Mouse (Mus musculus): ENCODE measurements at regions not wholly inside any gene's neighbourhood (a gene's known extent, or its start where the extent isn't known, plus 50 kb on each side); places are given as distances from the start of the nearest gene placed in this dataset.
"Not testable (repeated sequence)": the region's sequence is repeated elsewhere in the genome, so short reads cannot be mapped to it uniquely, and the experiment has no call there.

- no peak for DNase-seq (ENCODE audit: extremely low spot score, low spot score)
Observed at GRCm38 (mm10) chr9:85637274-85637673, 111.9 kb downstream of the Ibtk start.

- DNase-seq (ENCODE audit: extremely low spot score, low spot score), result no peak
Observed at GRCm38 (mm10) chr9:85636131-85636447, 113.0 kb downstream of the Ibtk start.

- DNase-seq (ENCODE audit: extremely low spot score, low spot score), result no peak
Observed at GRCm38 (mm10) chr9:85635438-85636130, 113.5 kb downstream of the Ibtk start.

GRCm38 (mm10) chr9:85634786-85635185 lies 114.3 kb downstream of the Ibtk start:
- DNase-seq (ENCODE audit: extremely low spot score, low spot score), result not testable (repeated sequence)

GRCm38 (mm10) chr9:85617972-85618371 lies 131.2 kb downstream of the Ibtk start:
- DNase-seq (ENCODE audit: extremely low spot score, low spot score), result no peak

GRCm38 (mm10) chr9:85617177-85617777 lies 131.9 kb downstream of the Ibtk start:
- DNase-seq (ENCODE audit: extremely low spot score, low spot score), result no peak

- DNase-seq (ENCODE audit: extremely low spot score, low spot score), result no peak
Observed at GRCm38 (mm10) chr9:85616266-85616869, 132.8 kb downstream of the Ibtk start.

GRCm38 (mm10) chr9:85609152-85609551 lies 140.0 kb downstream of the Ibtk start:
- DNase-seq (ENCODE audit: extremely low spot score, low spot score), result no peak

GRCm38 (mm10) chr9:85596959-85597358 lies 152.2 kb downstream of the Ibtk start:
- no peak for DNase-seq (ENCODE audit: extremely low spot score, low spot score)

GRCm38 (mm10) chr9:85593867-85594266 lies 155.3 kb downstream of the Ibtk start:
- no peak for DNase-seq (ENCODE audit: extremely low spot score, low spot score)

- DNase-seq (ENCODE audit: extremely low spot score, low spot score), result no peak
Observed at GRCm38 (mm10) chr9:85592639-85593038, 156.5 kb downstream of the Ibtk start.

- DNase-seq (ENCODE audit: extremely low spot score, low spot score), result no peak
Observed at GRCm38 (mm10) chr9:85589210-85589609, 159.9 kb downstream of the Ibtk start.

- DNase-seq (ENCODE audit: extremely low spot score, low spot score), result peak; percentile 22
Observed at GRCm38 (mm10) chr9:85588077-85588476, 161.1 kb downstream of the Ibtk start.

GRCm38 (mm10) chr9:85581028-85581595 lies 168.0 kb downstream of the Ibtk start:
- no peak for DNase-seq (ENCODE audit: extremely low spot score, low spot score)

- DNase-seq (ENCODE audit: extremely low spot score, low spot score), result no peak
Observed at GRCm38 (mm10) chr9:85577812-85578211, 171.3 kb downstream of the Ibtk start.

GRCm38 (mm10) chr9:85577338-85577737 lies 171.8 kb downstream of the Ibtk start:
- DNase-seq (ENCODE audit: extremely low spot score, low spot score), result no peak

GRCm38 (mm10) chr9:85568877-85569276 lies 180.3 kb downstream of the Ibtk start:
- no peak for DNase-seq (ENCODE audit: extremely low spot score, low spot score)

GRCm38 (mm10) chr9:85551871-85552270 lies 197.3 kb downstream of the Ibtk start:
- DNase-seq (ENCODE audit: extremely low spot score, low spot score), result no peak

- no peak for DNase-seq (ENCODE audit: extremely low spot score, low spot score)
Observed at GRCm38 (mm10) chr9:85550455-85550854, 198.7 kb downstream of the Ibtk start.

- no peak for DNase-seq (ENCODE audit: extremely low spot score, low spot score)
Observed at GRCm38 (mm10) chr9:85546226-85546625, 202.9 kb downstream of the Ibtk start.

- DNase-seq (ENCODE audit: extremely low spot score, low spot score), result no peak
Observed at GRCm38 (mm10) chr9:85545566-85545965, 203.6 kb downstream of the Ibtk start.

GRCm38 (mm10) chr9:85538557-85538956 lies 210.6 kb downstream of the Ibtk start:
- DNase-seq (ENCODE audit: extremely low spot score, low spot score), result no peak

GRCm38 (mm10) chr9:85528421-85528820 lies 201.3 kb upstream of the Tent5a start:
- DNase-seq (ENCODE audit: extremely low spot score, low spot score), result no peak
